Mouse (Mus musculus) embryonic fibroblast, embryonic 13.5 days (primary cell): ENCODE results near the gene Akr1b10. TPM values are rescaled to one million over a fixed set of nuclear protein-coding genes. Genes with fewer than 3 reads are reported as not detected.

ENCODE experiments used
- H3K27ac ChIP-seq: 2 replicates; pipeline ENCODE4 v1.5.1; 2012; ENCODE audit warnings: low read length, control low read depth, inconsistent platforms; ENCODE audit not compliant: insufficient read depth
- H3K4me1 ChIP-seq: 2 replicates; pipeline ENCODE4 v1.6.1; 2011; ENCODE audit warnings: low read length; ENCODE audit not compliant: control insufficient read depth, insufficient read depth
- H3K4me3 ChIP-seq: 2 replicates; pipeline ENCODE4 v1.5.1; 2011; ENCODE audit warnings: mild to moderate bottlenecking, control low read depth, low read length; ENCODE audit not compliant: insufficient read depth
- CTCF ChIP-seq: IDR thresholded peaks from 2 replicates; pipeline ENCODE4 v1.5.1; 2011; ENCODE audit warnings: mild to moderate bottlenecking, control low read depth, low read length, moderate library complexity, borderline replicate concordance; ENCODE audit not compliant: insufficient read depth
- POLR2A ChIP-seq: IDR thresholded peaks from 2 replicates; pipeline ENCODE4 v1.6.1; 2011; ENCODE audit warnings: low read depth, mild to moderate bottlenecking, control low read depth, low read length, moderate library complexity
- polyA plus RNA-seq: library from polyadenylated mRNA; stranded (reverse); fragments of >200 nt; gene quantifications from 2 replicates; pipeline ENCODE4 v1.2.4, GENCODE M21; 2011; ENCODE audit warnings: low read depth; ENCODE audit not compliant: missing spikeins, insufficient read length

The Akr1b10 gene
- 19.9 and 27.7 TPM in 2 replicates for polyA plus RNA-seq

DNA sequence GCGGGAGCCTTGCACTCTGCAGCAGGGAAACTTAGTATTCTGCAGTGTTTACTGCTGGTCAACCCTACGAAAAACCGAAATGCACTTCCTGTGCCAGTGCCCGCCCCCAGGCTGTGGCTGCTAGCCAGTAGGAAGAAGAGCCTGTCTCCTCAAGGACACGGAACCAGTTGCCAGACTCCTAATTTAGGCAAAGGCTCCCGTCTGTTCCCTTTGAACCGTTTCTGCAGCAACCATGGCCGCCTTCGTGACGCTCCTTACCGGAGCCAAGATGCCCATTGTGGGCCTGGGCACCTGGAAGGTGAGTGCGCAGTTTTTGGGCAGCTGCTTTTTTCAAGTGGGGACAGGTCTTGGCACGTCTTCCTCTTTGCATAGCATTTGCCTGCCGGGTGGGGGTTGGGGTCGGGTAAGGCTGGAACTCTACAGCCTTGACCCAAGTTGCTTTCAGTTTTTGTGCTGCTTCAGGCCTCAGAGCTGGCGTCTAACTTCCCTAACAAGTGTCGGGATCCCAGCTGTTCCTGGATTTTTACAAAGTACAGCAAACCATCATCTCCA, at the start of gene Akr1b10:
Gene Akr1b10 (plus strand): TSS at position 109 of the 552 bp plus-strand sequence.
- peak within 1 kb of the TSS; percentile 54 for H3K27ac ChIP-seq
- TF ChIP-seq POLR2A (peak; percentile 44; the same call in 1 of the 2 replicates), CTCF (no peak)
- H3K4me1 ChIP-seq = no peaks in the 10 kb centered on the region
- H3K4me3 ChIP-seq = peak within 1 kb of the TSS; percentile 80

DNA sequence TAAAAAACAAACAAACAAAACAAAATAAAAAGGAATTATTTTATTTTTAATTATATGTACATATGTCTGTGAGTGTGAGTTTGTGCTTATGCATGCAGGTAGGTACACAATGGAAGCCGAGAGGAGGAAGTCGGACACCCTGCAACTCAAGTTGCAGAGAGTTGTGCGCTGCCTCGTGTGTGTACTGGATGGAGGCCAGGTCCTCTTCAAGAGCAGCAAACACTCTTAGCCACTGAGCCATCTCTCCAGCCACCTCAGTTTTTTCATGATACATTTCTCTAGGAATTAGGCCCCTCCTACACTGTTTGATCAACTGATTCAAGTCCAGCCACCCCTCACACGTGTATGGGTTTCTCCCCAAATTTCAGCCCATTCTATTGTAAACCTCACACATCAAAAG, 49.3 kb upstream of the Akr1b10 start:
- Histone ChIP-seq H3K4me1 (no peaks in the 10 kb centered on the region), H3K4me3 (no peak overlapping the region), H3K27ac (no peak overlapping the region)
- TF ChIP-seq POLR2A (no peak), CTCF (no peak)

DNA sequence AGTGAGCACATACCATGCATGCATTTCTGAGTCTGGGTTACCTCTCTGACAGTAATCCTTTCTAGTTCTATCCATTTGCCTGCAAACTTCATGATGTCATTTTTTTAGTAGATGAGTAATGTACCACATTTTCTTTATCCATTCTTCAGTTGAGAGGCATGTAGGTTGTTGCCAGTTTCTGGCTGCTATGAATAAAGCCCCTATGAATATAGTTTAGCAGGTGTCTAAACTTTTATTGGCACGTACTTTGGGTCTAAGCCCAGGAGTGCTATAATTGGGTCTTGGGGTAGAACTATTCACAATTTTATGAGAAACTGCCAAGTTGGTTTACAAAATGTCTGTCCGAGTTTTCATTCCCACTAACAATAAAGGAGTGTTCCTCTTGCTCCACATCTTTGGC, 46.2 kb upstream of the Akr1b10 start:
- Histone ChIP-seq H3K27ac (no peak overlapping the region), H3K4me1 (no peaks in the 10 kb centered on the region), H3K4me3 (no peak overlapping the region)
- TF ChIP-seq POLR2A (no peak), CTCF (no peak)

DNA sequence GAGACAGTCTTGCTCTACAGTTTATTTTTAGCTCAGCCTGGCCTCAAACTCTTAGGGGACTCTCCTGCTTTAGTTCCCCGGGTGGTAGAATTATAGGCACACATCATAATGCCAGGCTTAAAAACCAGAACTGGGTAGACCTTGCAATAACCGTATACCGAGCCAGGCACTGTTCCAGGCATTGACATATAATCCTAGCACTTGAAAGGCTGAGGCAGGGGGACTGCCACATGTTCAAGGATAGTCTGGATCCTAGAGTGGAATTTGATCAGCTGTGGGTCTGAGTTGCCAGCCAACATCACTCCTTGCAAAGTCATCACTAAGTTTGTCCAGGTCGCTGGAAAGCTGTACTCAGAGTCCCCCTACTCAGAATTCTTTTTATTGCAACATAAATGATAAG, 42.0 kb upstream of the Akr1b10 start:
- H3K4me3 ChIP-seq = no peak overlapping the region
- no peak overlapping the region for H3K27ac ChIP-seq
- H3K4me1 ChIP-seq = peaks cover 2% of the 10 kb centered on the region; the same call in 1 of the 2 replicates
- TF ChIP-seq CTCF (no peak), POLR2A (no peak)

DNA sequence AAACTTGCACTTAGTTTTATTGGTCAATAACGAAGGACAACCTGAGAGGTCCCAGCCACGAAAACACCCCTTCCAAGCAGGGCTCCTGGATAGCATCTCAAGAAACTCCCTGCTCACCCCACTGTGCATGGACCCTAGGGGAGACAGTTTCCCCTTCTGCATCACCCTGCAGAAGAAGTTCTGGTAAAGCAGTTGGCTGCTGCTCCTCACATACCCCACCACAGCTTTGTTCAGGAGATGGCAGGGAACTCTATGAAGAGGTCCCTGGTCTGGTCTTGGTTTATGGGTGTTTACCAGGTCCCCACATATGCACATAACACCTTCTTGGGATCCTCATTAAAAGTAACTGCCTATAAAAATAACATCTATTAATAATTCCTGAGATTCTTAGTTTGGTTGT, 41.5 kb upstream of the Akr1b10 start:
- Histone ChIP-seq H3K27ac (no peak overlapping the region), H3K4me3 (no peak overlapping the region), H3K4me1 (peaks cover 2% of the 10 kb centered on the region; the same call in 1 of the 2 replicates)
- TF ChIP-seq CTCF = no peak
- no peak for TF ChIP-seq POLR2A

DNA sequence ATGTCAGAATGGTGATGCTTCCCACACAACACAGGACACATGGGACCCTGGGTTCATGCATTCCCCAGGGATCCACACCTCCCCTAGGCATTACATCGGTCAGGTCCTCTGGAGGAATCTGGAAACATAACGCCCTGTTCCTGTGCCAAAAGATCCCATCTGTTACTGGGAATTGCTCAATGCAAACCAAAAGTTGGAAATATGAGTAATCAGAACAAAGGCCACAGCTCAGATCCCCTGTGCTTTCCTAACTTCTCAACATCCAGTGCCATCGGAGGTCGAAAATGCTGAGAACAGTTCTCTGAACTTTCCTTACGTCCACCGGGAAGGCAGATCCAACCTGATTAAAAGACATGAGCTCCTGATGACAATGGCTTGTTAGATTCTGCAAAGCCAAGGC, 40.6 kb upstream of the Akr1b10 start:
- peaks cover 2% of the 10 kb centered on the region; the same call in 1 of the 2 replicates for H3K4me1 ChIP-seq
- TF ChIP-seq POLR2A (no peak), CTCF (no peak)
- no peak overlapping the region for H3K27ac ChIP-seq
- no peak overlapping the region for H3K4me3 ChIP-seq

DNA sequence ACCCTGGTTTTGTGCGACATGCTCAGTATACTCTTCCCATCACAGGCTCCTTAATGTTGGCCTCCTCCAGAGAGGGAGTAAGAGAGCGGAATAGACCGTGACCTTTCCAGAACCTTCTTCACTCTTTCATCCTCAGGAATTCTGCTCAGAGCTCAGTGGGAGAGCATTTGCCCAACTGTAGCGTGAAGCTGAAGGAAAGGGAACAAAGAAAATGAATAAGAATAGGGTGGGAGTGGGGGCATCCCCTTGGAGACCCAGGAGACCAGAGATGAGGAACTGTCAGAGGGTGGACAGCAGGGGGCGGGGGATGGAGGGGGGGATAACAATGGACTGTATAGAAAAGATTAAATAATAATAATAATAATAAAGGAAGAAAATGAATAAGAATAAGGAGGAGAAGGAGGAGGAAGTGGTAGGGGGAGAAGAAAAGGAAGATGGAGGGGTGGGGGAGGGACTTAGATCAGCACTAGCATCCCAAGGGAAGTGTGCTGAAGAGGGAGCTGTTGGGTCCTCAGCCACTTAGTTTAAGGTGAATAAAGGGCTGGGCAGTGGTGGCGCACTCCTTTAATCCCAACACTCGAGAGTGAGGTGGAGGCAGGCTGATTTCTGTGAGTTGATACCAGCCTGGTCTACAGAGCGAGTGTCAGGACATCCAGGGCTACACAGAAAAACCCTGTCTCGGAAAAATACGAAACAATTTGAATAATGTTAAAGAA, 39.7 kb upstream of the Akr1b10 start:
- Histone ChIP-seq H3K4me3 (no peak overlapping the region), H3K27ac (no peak overlapping the region), H3K4me1 (peaks cover 2% of the 10 kb centered on the region; the same call in 1 of the 2 replicates)
- TF ChIP-seq POLR2A (no peak), CTCF (no peak)

DNA sequence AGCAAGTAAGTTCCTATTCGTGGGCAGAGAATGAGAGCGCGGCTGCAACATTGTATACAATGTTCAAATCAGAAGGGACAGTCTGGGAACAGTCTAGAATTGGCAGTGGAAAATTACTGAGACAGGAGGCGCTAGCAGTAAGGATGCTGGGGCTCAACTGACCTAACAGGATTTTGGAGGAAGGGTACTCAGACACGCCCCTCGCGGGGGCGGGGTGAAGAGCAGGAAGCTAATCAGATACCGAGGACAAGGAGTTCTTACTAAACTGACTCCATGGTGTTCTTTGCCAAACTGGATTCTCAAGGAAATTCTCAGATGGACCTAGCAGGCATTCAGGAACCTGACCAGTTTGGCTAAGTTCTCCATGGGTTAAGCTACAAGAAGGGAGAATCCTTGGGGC, 39.1 kb upstream of the Akr1b10 start:
- H3K4me3 ChIP-seq = no peak overlapping the region
- TF ChIP-seq POLR2A (no peak), CTCF (no peak)
- H3K27ac ChIP-seq = no peak overlapping the region
- H3K4me1 ChIP-seq = peaks cover 2% of the 10 kb centered on the region; the same call in 1 of the 2 replicates

DNA sequence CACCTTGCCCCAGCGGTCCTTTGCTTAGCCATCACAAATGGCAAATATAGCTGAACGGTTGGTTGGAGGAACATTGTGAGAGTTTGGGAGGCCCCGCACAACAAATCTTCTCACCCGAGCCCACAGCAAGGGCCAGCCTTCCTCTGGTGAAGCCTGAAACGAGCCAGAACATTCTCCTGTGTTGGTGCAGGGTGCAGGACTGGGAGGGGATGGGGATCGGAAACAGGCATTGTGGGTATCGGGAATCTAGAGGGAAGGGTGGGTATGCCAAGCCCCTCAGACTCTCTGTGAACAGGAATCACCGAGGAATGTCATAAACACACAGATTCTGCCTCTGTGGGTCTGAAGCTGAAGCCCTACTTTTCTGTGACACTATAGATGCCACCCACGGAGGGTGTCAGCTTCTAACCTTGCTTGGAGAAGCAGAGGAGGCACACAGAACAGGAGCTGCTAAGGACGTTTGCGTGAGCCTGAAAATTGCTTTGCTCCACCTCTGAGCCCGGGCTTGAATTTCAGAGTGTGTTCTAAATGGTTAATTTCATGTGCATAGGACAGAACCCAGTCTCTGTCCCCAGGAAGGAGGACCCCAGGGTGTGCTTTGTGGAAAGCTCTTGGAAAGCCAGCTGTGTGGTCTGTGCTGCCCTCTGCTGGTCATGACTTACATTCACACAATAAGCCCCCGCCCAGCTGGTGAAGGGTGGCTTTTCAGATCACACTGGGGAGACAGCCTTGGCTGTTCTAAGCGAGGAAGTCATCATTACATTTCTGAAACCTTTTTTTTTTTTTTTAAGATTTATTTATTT, 37.7 kb upstream of the Akr1b10 start:
- TF ChIP-seq CTCF = peak; percentile 82
- no peak for TF ChIP-seq POLR2A
- Histone ChIP-seq H3K27ac (no peak overlapping the region), H3K4me3 (no peak overlapping the region), H3K4me1 (peaks cover 2% of the 10 kb centered on the region; the same call in 1 of the 2 replicates)
